Mouse (Mus musculus) lung, postnatal 4 days (tissue): Measurements from ENCODE around the gene Nrxn3.

Experiments used
- DNase-seq, 2 experiments: peaks; one replicate each; pipeline ENCODE4 v3.0.0; 2021

Gene Nrxn3

GRCm38 (mm10) chr12:89719194-89720080 lies 996.8 kb downstream of the Nrxn3 start:
- peak in 1 of 2 experiments; percentile 5 for DNase-seq

DNA sequence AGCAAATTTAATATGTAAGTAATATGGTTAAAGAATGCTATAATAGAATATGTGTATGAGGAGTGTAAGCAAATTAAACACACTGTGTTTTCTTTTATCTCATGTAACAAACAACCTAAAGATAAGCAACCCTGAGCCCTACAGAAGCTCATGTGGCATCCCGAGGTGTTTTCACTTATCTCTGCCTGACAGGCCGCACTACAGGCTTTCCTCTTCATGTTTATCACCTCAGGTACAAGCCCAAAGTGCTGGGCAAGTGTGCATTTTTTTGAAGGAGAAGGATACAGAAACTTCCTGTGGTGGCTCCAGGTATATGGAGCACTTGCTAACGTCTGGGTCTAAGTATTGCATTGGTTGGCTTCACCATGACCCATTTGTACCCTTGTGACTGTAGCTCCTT lies 998.3 kb downstream of the Nrxn3 start:
- DNase-seq = no peak

DNA sequence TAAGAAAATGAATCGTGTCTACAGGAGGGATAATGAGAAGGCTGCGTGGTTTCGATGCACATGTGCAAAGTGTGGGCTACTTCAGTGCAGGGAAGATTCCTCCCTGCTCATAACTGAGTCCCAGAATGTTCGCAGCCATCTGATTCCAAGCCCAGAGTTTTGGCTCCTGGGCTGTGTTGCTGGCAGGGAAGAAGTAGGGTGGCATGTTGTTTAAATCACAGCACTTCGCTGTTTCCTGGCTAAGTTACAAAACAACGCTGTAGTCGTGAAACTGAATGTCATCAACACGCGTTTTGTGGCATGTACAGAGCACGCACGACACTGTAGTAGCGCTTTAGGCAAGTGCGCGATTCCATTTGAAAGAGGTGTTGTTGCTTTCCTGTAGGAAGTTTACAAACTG lies 999.8 kb downstream of the Nrxn3 start:
- DNase-seq = no peak

GRCm38 (mm10) chr12:89724048-89724447 lies 1001.4 kb downstream of the Nrxn3 start:
- DNase-seq = no peak

- DNase-seq = no peak
These were observed 1019.6 kb downstream of the Nrxn3 start for GRCm38 (mm10) chr12:89742326-89742725.

GRCm38 (mm10) chr12:89742796-89743195 lies 1020.1 kb downstream of the Nrxn3 start:
- DNase-seq = no peak

- DNase-seq = no peak
These were observed 1041.8 kb downstream of the Nrxn3 start for GRCm38 (mm10) chr12:89764191-89765082.

DNA sequence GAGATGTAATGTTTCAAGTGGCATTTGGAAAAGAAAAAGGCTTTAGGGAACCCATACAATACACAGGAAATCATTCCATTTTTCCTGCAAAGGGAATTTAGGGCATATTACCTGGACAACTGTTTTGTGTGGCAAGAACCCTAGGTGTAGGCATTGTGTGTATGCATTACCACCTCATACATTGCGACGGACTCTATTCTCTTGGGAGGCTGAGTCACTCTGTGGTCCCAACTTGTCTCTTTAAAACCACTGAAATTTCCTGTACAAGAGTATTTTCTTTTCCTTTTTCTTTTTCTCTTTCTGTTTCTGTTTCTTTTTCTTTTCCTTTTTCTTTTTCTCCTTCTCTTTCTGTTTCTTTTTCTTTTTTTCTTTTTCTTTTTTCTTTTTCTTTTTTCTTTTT lies 1042.5 kb downstream of the Nrxn3 start:
- no peak for DNase-seq

DNA sequence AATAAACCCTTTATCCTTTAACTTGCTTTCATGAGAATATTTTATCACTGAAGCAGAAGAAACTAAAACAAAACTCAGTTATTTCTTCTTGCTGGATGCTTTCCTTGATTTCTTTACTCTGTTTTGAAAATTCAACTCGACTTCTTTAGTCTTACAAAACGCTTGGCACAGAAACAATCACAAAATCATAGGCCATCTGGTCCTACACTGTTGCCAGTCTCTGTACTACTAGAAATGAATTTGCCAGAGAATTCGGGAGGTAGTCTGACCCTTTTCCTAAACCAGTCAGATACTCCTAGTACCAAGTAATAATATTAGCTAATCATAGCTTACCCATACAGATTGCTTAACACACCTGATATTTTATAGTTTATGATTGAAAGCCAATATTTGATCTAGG lies 1066.1 kb downstream of the Nrxn3 start:
- DNase-seq = no peak

- DNase-seq = no peak
These were observed 1067.3 kb downstream of the Nrxn3 start for GRCm38 (mm10) chr12:89789981-89790380.

DNA sequence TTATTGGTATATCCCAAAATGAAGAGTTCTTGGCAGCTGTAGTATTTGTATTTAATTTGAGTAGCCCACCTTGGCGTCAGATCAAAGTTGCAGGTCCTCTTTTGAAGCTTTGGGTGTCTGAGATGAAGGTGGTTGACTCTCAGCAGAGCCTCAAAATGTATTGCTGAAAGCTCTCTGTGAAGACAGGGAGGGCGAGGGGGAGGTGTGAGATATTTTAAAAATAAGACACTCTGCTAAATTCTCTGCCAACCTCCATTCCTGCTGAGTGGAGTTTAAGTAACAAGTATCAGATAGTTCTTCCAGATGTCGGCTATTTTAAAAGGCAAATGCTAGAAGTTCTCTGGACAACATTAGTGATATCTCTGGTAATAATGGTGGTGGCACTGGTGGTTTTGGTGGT lies 1069.2 kb downstream of the Nrxn3 start:
- no peak for DNase-seq

GRCm38 (mm10) chr12:89794741-89795140 lies 1072.1 kb downstream of the Nrxn3 start:
- no peak for DNase-seq

GRCm38 (mm10) chr12:89808217-89808616 lies 1085.5 kb downstream of the Nrxn3 start:
- DNase-seq = no peak

DNA sequence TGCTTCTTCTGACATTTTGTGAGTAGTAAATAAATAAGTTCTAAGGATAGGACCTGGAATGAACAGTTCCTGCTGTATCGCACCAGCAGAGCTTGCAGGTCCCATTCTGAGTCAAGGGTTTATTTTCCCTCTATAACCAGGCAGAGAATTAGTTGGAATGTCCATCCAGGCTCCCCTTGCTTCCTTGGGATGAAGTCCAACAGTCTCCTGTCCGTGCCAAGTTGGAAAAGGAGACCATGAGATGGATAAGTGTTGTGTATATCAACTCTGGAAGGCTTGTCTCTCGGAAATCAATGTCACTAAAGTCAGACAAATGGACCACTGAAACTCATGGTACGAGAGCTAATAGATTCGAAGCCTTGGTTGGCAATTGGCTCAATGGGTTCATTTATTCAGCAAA lies 1087.5 kb downstream of the Nrxn3 start:
- DNase-seq = no peak

- peak; percentile 67 to 84 for DNase-seq
These were observed 1089.3 kb downstream of the Nrxn3 start for GRCm38 (mm10) chr12:89811815-89812549.

DNA sequence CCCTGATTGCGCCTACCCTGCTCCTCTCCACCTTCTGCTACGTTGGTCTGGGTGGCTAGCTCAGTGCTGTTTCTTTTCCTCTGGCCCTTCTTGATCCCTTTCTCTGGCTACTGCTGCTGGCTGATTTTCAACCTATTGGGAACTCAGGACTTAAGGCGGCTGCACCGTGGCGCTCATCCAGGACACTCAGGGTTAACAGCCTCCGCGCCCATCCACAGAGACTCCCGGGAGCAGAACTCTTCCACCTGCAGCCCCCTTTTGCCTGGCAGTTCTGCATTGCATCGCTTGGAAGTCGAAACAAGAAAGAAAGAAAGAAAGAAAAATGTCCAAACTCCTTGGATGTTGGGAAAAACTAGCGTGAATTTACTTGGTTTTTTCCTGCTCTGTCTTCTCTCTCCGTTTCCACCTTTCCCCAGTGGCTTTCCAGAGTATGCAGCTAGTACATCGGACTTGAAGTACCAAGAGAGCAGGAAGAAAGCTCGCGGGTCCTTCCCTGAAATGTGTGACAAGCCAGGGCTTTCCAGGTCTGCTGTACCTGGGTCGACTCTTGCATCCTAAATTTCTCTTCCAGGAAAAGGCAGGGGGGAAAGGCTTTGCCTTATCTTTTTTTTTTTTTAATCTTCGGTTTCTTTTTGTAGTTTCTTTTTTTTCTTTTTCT lies 1090.0 kb downstream of the Nrxn3 start:
- peak in 1 of 2 experiments; percentile 5 for DNase-seq

GRCm38 (mm10) chr12:89813294-89813693 lies 1090.6 kb downstream of the Nrxn3 start:
- no peak for DNase-seq

DNA sequence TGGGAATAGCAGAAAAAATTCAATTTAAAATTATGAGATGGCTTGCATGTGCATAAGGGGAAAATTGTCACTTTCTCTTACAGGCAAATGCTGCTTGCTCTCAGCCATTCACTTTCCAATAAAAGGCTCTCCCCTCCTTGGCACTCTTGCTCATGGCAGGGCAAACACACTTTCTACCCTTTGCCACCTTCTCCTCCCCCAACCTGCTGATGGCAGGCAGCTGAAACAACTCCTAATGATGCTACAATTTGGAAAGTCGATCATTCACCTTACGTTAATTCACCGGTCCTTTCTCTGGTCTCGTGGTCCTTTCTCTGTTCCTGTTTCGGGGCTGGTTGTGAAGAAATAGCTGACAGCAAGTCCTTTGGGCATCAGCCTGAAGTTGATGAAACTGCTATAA lies 1091.0 kb downstream of the Nrxn3 start:
- no peak for DNase-seq

GRCm38 (mm10) chr12:89814536-89814935 lies 1091.9 kb downstream of the Nrxn3 start:
- DNase-seq = no peak

DNA sequence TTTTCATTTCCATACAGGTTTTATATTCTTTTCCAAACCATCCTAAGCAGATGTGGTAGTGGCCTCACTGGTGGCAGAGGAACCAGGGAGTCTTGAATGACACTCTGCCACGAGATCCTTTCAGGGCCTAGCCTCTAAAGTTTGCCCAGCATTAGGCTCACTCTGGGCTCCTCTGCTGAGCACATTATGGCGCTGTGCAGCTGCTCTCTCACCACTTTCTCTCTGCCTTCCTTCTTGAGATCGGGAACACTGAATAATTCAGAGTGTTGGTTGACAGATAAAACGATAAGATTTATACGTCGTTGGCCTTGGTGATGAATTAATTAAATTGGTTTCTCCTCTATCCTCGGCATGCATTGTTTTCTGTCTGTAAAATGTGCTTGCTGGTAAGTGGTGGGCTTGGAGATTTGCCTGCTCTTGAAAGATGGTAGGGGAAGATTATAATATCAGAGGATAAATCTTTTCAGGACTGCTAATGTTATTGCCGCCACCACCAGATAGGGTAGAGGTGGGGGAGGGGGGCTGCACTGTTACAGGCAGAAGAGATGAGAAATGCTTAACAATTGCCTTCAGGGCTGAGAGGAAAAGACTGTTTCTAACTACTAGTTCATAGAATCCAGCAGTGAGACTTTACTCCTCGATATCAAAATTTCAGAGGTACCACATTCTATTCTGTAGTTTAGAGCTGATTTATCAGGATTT lies 1094.5 kb downstream of the Nrxn3 start:
- DNase-seq = no peak

- no peak for DNase-seq
These were observed 1095.5 kb downstream of the Nrxn3 start for GRCm38 (mm10) chr12:89818200-89818599.

- no peak for DNase-seq
These were observed 1099.5 kb downstream of the Nrxn3 start for GRCm38 (mm10) chr12:89822141-89822540.
